Comparison of ENCODE assay signal across 8 mouse cellular contexts in genomic region chr7:112955103-112955827, GRCm38 (mm10). TPM values are rescaled to one million over a fixed set of nuclear protein-coding genes. Genes with fewer than 3 reads are reported as not detected.
A peak's percentile ranks its signal among the peaks of the same experiment; 100 is the strongest.
DNase-seq lines count a peak whose midpoint lies in the region; ATAC-seq and TF ChIP-seq lines count a peak whose summit lies in the region.

No protein-coding gene starts in this region.

- no peak for DNase-seq in G1E (ENCODE audit: low spot score)
- peak; percentile 58 for DNase-seq in brain, embryonic 14.5 days (ENCODE audit: low read depth)
- DNase-seq in hindbrain, embryonic 10.5 days (ENCODE audit: low spot score), result peak; percentile 58
- no peak for DNase-seq in layer of hippocampus, adult 18-20 months (ENCODE audit: low spot score in 2 of 2)

- no peaks in the 10 kb centered on the region; the same call in 1 of the 2 replicates for H3K27me3 ChIP-seq in G1E (ENCODE audit: insufficient read depth, low read length)
- H3K27me3 ChIP-seq in forebrain, embryonic 12.5 days, result peaks cover 67% of the 10 kb centered on the region
- H3K27me3 ChIP-seq in hindbrain, embryonic 10.5 days (ENCODE audit: insufficient read depth, poor library complexity, severe bottlenecking), result peaks cover 59% of the 10 kb centered on the region
- peaks cover 50% of the 10 kb centered on the region for H3K27me3 ChIP-seq in limb, embryonic 13.5 days
- H3K27me3 ChIP-seq in midbrain, embryonic 12.5 days, result peaks cover 53% of the 10 kb centered on the region

- WGBS in forebrain, embryonic 12.5 days, result 3% methylated on average over 40 of the region's 40 CpGs
- WGBS in hindbrain, embryonic 10.5 days, result 2% methylated on average over 40 of the region's 40 CpGs
- 3% methylated on average over 40 of the region's 40 CpGs for WGBS in limb, embryonic 13.5 days
- 3% methylated on average over 40 of the region's 40 CpGs for WGBS in midbrain, embryonic 12.5 days

- H3K4me1 ChIP-seq in G1E (ENCODE audit: insufficient read depth, low read depth, low read length), result no peaks in the 10 kb centered on the region
- H3K4me1 ChIP-seq in forebrain, embryonic 12.5 days, result peaks cover 33% of the 10 kb centered on the region
- H3K4me1 ChIP-seq in hindbrain, embryonic 10.5 days (replicated peaks), result peaks cover 35% of the 10 kb centered on the region
- peaks cover 30% of the 10 kb centered on the region for H3K4me1 ChIP-seq in limb, embryonic 13.5 days
- peaks cover 34% of the 10 kb centered on the region for H3K4me1 ChIP-seq in midbrain, embryonic 12.5 days

- H3K9me3 ChIP-seq in G1E (replicated peaks), result peaks cover 29% of the 10 kb centered on the region
- H3K9me3 ChIP-seq in forebrain, embryonic 12.5 days, result no peaks in the 10 kb centered on the region
- H3K9me3 ChIP-seq in hindbrain, embryonic 10.5 days, result no peaks in the 10 kb centered on the region
- H3K9me3 ChIP-seq in limb, embryonic 13.5 days, result no peaks in the 10 kb centered on the region
- no peaks in the 10 kb centered on the region for H3K9me3 ChIP-seq in midbrain, embryonic 12.5 days

- H3K27ac ChIP-seq in forebrain, embryonic 12.5 days, result no peak overlapping the region
- no peak overlapping the region; the same call in 1 of the 2 replicates for H3K27ac ChIP-seq in hindbrain, embryonic 10.5 days
- no peak overlapping the region for H3K27ac ChIP-seq in limb, embryonic 13.5 days
- no peak overlapping the region for H3K27ac ChIP-seq in midbrain, embryonic 12.5 days (replicated peaks)

- no peak for ATAC-seq in G1E (ENCODE audit: extremely low read depth, insufficient number of reproducible peaks, low FRiP score, poor library complexity, severe bottlenecking)
- ATAC-seq in forebrain, embryonic 12.5 days (ENCODE audit: low FRiP score), result peak; percentile 51; the same call in 1 of the 2 replicates
- 0 out of 2 replicates have a peak, but pooled peaks have one; percentile 14 for ATAC-seq in limb, embryonic 13.5 days (ENCODE audit: low FRiP score, low read depth)
- peak; percentile 27; the same call in 1 of the 2 replicates for ATAC-seq in midbrain, embryonic 12.5 days (ENCODE audit: low FRiP score, low read depth)
- no peak for ATAC-seq in frontal cortex, adult (ENCODE audit: low TSS enrichment)

- no peak for TF ChIP-seq POLR2A in brain, embryonic 14.5 days (IDR thresholded peaks at IDR 0.05; ENCODE audit: borderline replicate concordance, extremely low read depth, insufficient read depth, insufficient read length, poor library complexity, severe bottlenecking)

- peak overlapping the region; percentile 77 for H3K4me2 ChIP-seq in forebrain, embryonic 12.5 days
- H3K4me2 ChIP-seq in limb, embryonic 13.5 days (replicated peaks), result peak overlapping the region; percentile 91
- H3K4me2 ChIP-seq in midbrain, embryonic 12.5 days (replicated peaks), result peak overlapping the region; percentile 66

- peak overlapping the region; percentile 27; the same call in 1 of the 2 replicates for H3K4me3 ChIP-seq in G1E (ENCODE audit: low read depth, low read length)
- peak overlapping the region; percentile 45 for H3K4me3 ChIP-seq in forebrain, embryonic 12.5 days (replicated peaks)
- H3K4me3 ChIP-seq in hindbrain, embryonic 10.5 days, result peak overlapping the region; percentile 56
- H3K4me3 ChIP-seq in limb, embryonic 13.5 days, result peak overlapping the region; percentile 53
- peak overlapping the region; percentile 46 for H3K4me3 ChIP-seq in midbrain, embryonic 12.5 days

- H3K36me3 ChIP-seq in G1E (replicated peaks), result no peaks in the 10 kb centered on the region
- H3K36me3 ChIP-seq in forebrain, embryonic 12.5 days (replicated peaks), result no peaks in the 10 kb centered on the region
- no peaks in the 10 kb centered on the region for H3K36me3 ChIP-seq in hindbrain, embryonic 10.5 days
- H3K36me3 ChIP-seq in limb, embryonic 13.5 days, result no peaks in the 10 kb centered on the region
- H3K36me3 ChIP-seq in midbrain, embryonic 12.5 days, result no peaks in the 10 kb centered on the region

- TF ChIP-seq CTCF in G1E (IDR thresholded peaks at IDR 0.05; ENCODE audit: low read depth, low read length), result no peak
- TF ChIP-seq CTCF in brain, embryonic 14.5 days (IDR thresholded peaks at IDR 0.05; ENCODE audit: borderline replicate concordance, extremely low read depth, insufficient read depth, insufficient read length), result no peak

- 0 out of 2 replicates have a peak overlapping the region, but pooled peaks have one; percentile 31 for H3K9ac ChIP-seq in forebrain, embryonic 12.5 days
- H3K9ac ChIP-seq in limb, embryonic 13.5 days, result peak overlapping the region; percentile 63
- H3K9ac ChIP-seq in midbrain, embryonic 12.5 days (replicated peaks), result 0 out of 2 replicates have a peak overlapping the region, but pooled peaks have one; percentile 47

RNA-seq across cellular contexts. Expression of gene Rassf10, which starts 1.5 kb away (rescaled TPM):
- total RNA-seq in G1E (2014; fragmentation: Nextera tagmentation) (not detected in 2 replicates), G1E (2017) (0.12 TPM in 1 of 2 replicates, not detected in the other)
- polyA plus RNA-seq in G1E (2012), result not detected in 2 replicates
- polyA plus RNA-seq in brain, embryonic 14.5 days (2012; rRNA removed), result 1.8 and 2.2 TPM in 2 replicates
- 1.3 and 1.6 TPM in 2 replicates for polyA plus RNA-seq in forebrain, embryonic 12.5 days (2016; fragmentation: Nextera tagmentation; extraction: Ambion mirVana)
- 0.51 and 0.92 TPM in 2 replicates for polyA plus RNA-seq in hindbrain, embryonic 10.5 days (2016; fragmentation: Nextera tagmentation; extraction: Ambion mirVana)
- 2.1 and 2.3 TPM in 2 replicates for polyA plus RNA-seq in limb, embryonic 13.5 days (2015; fragmentation: Nextera tagmentation; extraction: Ambion mirVana)
- polyA plus RNA-seq in midbrain, embryonic 12.5 days (2016; fragmentation: Nextera tagmentation; extraction: Ambion mirVana), result 1.4 and 1.6 TPM in 2 replicates
- total RNA-seq in layer of hippocampus, adult 18-20 months (2021), result under 1 TPM; 0.38 to 0.52 TPM

Comparison
In these comparisons a context has a peak if more than half of its experiments do, and no peak if none do; other contexts are left out.
1. ATAC-seq: peak in forebrain, embryonic 12.5 days (single experiment), limb, embryonic 13.5 days (single experiment) and midbrain, embryonic 12.5 days (single experiment); none in G1E (single experiment) and frontal cortex, adult (single experiment).
2. DNase-seq: peak in brain, embryonic 14.5 days (single experiment) and hindbrain, embryonic 10.5 days (single experiment); none in G1E (single experiment) and layer of hippocampus, adult 18-20 months (0 of 2).
3. Peak in every context shown above with its lines, with median percentiles within 50 percentile points of each other: H3K4me3 ChIP-seq, H3K4me2 ChIP-seq and H3K9ac ChIP-seq.